Mouse (Mus musculus): ENCODE results near the gene C6.

DNA sequence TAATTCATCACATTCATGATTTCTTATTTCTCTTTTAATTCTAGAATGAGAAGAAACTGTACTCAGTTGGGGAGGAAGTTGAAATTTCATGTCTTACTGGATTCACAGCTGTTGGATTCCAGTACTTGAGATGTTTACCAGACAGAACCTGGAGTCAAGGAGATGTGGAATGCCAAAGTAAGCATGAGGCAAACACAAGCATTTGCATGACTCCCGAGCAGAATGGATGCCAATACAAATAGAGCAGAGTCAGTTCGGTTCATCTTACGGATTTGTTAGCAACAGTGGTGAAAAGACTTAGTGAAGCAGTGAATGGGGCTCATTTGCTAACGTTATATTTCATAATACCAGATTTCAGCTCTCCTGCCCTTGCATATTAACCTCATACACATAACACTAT is 69.9 kb downstream of the C6 start:
- TF ChIP-seq POLR2A (IDR thresholded peaks at IDR 0.05; ENCODE audit: low read depth, low read length) (no peak), CTCF (IDR thresholded peaks at IDR 0.05; ENCODE audit: borderline replicate concordance, insufficient read depth, low read length) (no peak)
